Mouse (Mus musculus): ENCODE results near the gene Ctdspl. TPM values are rescaled to one million over a fixed set of nuclear protein-coding genes. Genes with fewer than 3 reads are reported as not detected.

Gene Ctdspl
- 4.9 TPM for polyA plus RNA-seq (2015; fragmentation: Illumina TruSeq; extraction: RNeasy Lipid Tissue Mini Kit (QIAGEN cat#74804); ENCODE audit: insufficient read depth, low replicate concordance)

GRCm38 (mm10) chr9:118926111-118926650 is at the start of gene Ctdspl:
Gene Ctdspl, plus strand, starts transcription at chr9:118926453.

GRCm38 (mm10) chr9:119052154-119052944 is 126.1 kb downstream of the Ctdspl start, which contains the start of gene Vill:
Gene Vill, plus strand, starts transcription at chr9:119052778.

Other genes with a start within 250 kb of the Ctdspl start
- gene Vill, start 126.3 kb downstream of the Ctdspl start, polyA plus RNA-seq (2015; fragmentation: Illumina TruSeq; extraction: RNeasy Lipid Tissue Mini Kit (QIAGEN cat#74804); ENCODE audit: insufficient read depth, low replicate concordance), result 6.1 TPM
- gene Plcd1, start 167.0 kb downstream of the Ctdspl start, polyA plus RNA-seq (2015; fragmentation: Illumina TruSeq; extraction: RNeasy Lipid Tissue Mini Kit (QIAGEN cat#74804); ENCODE audit: insufficient read depth, low replicate concordance), result 2.0 TPM
- gene Dlec1, start 176.0 kb downstream of the Ctdspl start, polyA plus RNA-seq (2015; fragmentation: Illumina TruSeq; extraction: RNeasy Lipid Tissue Mini Kit (QIAGEN cat#74804); ENCODE audit: insufficient read depth, low replicate concordance), result 0.43 TPM
- gene Acaa1b, start 230.6 kb downstream of the Ctdspl start, polyA plus RNA-seq (2015; fragmentation: Illumina TruSeq; extraction: RNeasy Lipid Tissue Mini Kit (QIAGEN cat#74804); ENCODE audit: insufficient read depth, low replicate concordance), result not detected
- not detected for gene Gm47289, start 232.7 kb downstream of the Ctdspl start, polyA plus RNA-seq (2015; fragmentation: Illumina TruSeq; extraction: RNeasy Lipid Tissue Mini Kit (QIAGEN cat#74804); ENCODE audit: insufficient read depth, low replicate concordance)